9 mouse cellular contexts compared by ENCODE assay signal in genomic region chr4:99626047-99626844, GRCm38 (mm10). TPM values are rescaled to one million over a fixed set of nuclear protein-coding genes. Genes with fewer than 3 reads are reported as not detected.
DNase-seq lines count a peak whose midpoint lies in the region; ATAC-seq lines count a peak whose summit lies in the region.
"Had no signal": no experiment of that assay in that cellular context is flagged by ENCODE, and none has a peak within 500 bp of the region (broad histone marks: within the 10 kb centered on the region; RNA-seq: fewer than 3 reads in every experiment).

No protein-coding gene starts in this region.

- H3K27ac ChIP-seq in embryonic facial prominence, embryonic 13.5 days: no peak overlapping the region
- H3K27ac ChIP-seq in hindbrain, embryonic 16.5 days (ENCODE audit: low read depth, low read length): no peak overlapping the region
- no peak overlapping the region for H3K27ac ChIP-seq in midbrain, embryonic 15.5 days
- H3K27ac ChIP-seq: liver, embryonic 13.5 days had no signal

- WGBS in embryonic facial prominence, embryonic 13.5 days: 11% methylated on average over 21 of the region's 24 CpGs
- WGBS in hindbrain, embryonic 16.5 days: 9% methylated on average over 21 of the region's 24 CpGs
- 6% methylated on average over 22 of the region's 24 CpGs for WGBS in midbrain, embryonic 15.5 days

- ATAC-seq in embryonic facial prominence, embryonic 13.5 days (ENCODE audit: insufficient number of reproducible peaks, insufficient read depth, low FRiP score, low TSS enrichment, low read depth): no peak
- ATAC-seq in hindbrain, embryonic 16.5 days: no peak
- no peak for ATAC-seq in midbrain, embryonic 15.5 days (replicated peaks)
- no peak for ATAC-seq in megakaryocyte-erythroid progenitor cell, adult 5-6 weeks (replicated peaks; ENCODE audit: low FRiP score, low TSS enrichment, poor library complexity, severe bottlenecking)

- no peaks in the 10 kb centered on the region for H3K9me3 ChIP-seq in embryonic facial prominence, embryonic 13.5 days
- H3K9me3 ChIP-seq in hindbrain, embryonic 16.5 days (ENCODE audit: control insufficient read depth, low read length): no peaks in the 10 kb centered on the region
- H3K9me3 ChIP-seq in midbrain, embryonic 15.5 days: no peaks in the 10 kb centered on the region
- H3K9me3 ChIP-seq: liver, embryonic 13.5 days had no signal

- H3K9ac ChIP-seq in embryonic facial prominence, embryonic 13.5 days: no peak overlapping the region
- H3K9ac ChIP-seq in hindbrain, embryonic 16.5 days (ENCODE audit: low read depth, low read length): no peak overlapping the region
- H3K9ac ChIP-seq in midbrain, embryonic 15.5 days: no peak overlapping the region
- H3K9ac ChIP-seq: liver, embryonic 13.5 days had no signal

- H3K4me1 ChIP-seq in embryonic facial prominence, embryonic 13.5 days: peaks cover 4% of the 10 kb centered on the region; the same call in 1 of the 2 replicates
- H3K4me1 ChIP-seq in hindbrain, embryonic 16.5 days (ENCODE audit: control insufficient read depth, insufficient read depth, low read depth, low read length): peaks cover 4% of the 10 kb centered on the region; the same call in 1 of the 2 replicates
- peaks cover 6% of the 10 kb centered on the region for H3K4me1 ChIP-seq in midbrain, embryonic 15.5 days
- H3K4me1 ChIP-seq: liver, embryonic 13.5 days had no signal

- intact Hi-C loops in gastrocnemius, postnatal 14 days (cut with DNase I; ENCODE audit: low total_unique reads): no loop called here

- peaks cover 19% of the 10 kb centered on the region for H3K27me3 ChIP-seq in embryonic facial prominence, embryonic 13.5 days
- H3K27me3 ChIP-seq in hindbrain, embryonic 16.5 days (replicated peaks; ENCODE audit: control insufficient read depth, insufficient read depth, low read length): peaks cover 4% of the 10 kb centered on the region; the same call in 1 of the 2 replicates
- H3K27me3 ChIP-seq in midbrain, embryonic 15.5 days (replicated peaks): peaks cover 28% of the 10 kb centered on the region
- H3K27me3 ChIP-seq: liver, embryonic 13.5 days had no signal

- DNase-seq in gastrocnemius, postnatal 14 days: peak; percentile 8
- DNase-seq in gastrocnemius, adult 18-20 months (ENCODE audit: low spot score): no peak
- no peak for DNase-seq in thymus, adult 18-20 months
- no peak for DNase-seq in layer of hippocampus, adult 18-20 months (ENCODE audit: low spot score in 2 of 2)
- DNase-seq: liver, embryonic 13.5 days had no signal

- H3K36me3 ChIP-seq in embryonic facial prominence, embryonic 13.5 days: no peaks in the 10 kb centered on the region
- H3K36me3 ChIP-seq in hindbrain, embryonic 16.5 days (ENCODE audit: control insufficient read depth, insufficient read depth, low read length): no peaks in the 10 kb centered on the region
- no peaks in the 10 kb centered on the region for H3K36me3 ChIP-seq in midbrain, embryonic 15.5 days (replicated peaks)
- H3K36me3 ChIP-seq: liver, embryonic 13.5 days had no signal

- peak overlapping the region; percentile 52 for H3K4me2 ChIP-seq in embryonic facial prominence, embryonic 13.5 days
- peak overlapping the region; percentile 48 for H3K4me2 ChIP-seq in hindbrain, embryonic 16.5 days (ENCODE audit: low read length)
- H3K4me2 ChIP-seq in midbrain, embryonic 15.5 days: peak overlapping the region; percentile 29
- H3K4me2 ChIP-seq: liver, embryonic 13.5 days had no signal

- peak overlapping the region; percentile 24; the same call in 1 of the 2 replicates for H3K4me3 ChIP-seq in embryonic facial prominence, embryonic 13.5 days
- H3K4me3 ChIP-seq in hindbrain, embryonic 16.5 days (ENCODE audit: low read length): no peak overlapping the region
- H3K4me3 ChIP-seq in midbrain, embryonic 15.5 days: no peak overlapping the region
- H3K4me3 ChIP-seq: liver, embryonic 13.5 days had no signal

RNA-seq across cellular contexts. Expression of gene Foxd3, which starts 29.9 kb away (rescaled TPM):
- 1 to 10 TPM; 2.4 to 3.9 TPM for total RNA-seq in gastrocnemius, postnatal 14 days (2021)
- 1 to 10 TPM; 1.1 to 1.6 TPM for total RNA-seq in gastrocnemius, adult 18-20 months (2021)
- polyA plus RNA-seq in embryonic facial prominence, embryonic 13.5 days (2015; fragmentation: Nextera tagmentation; extraction: Ambion mirVana): 0.90 and 1.0 TPM in 2 replicates
- polyA plus RNA-seq in hindbrain, embryonic 16.5 days (2015; fragmentation: Nextera tagmentation; extraction: Ambion mirVana): 1.4 and 1.5 TPM in 2 replicates
- 0.14 TPM in 1 of 2 replicates, not detected in the other for polyA plus RNA-seq in midbrain, embryonic 15.5 days (2015; fragmentation: Nextera tagmentation; extraction: Ambion mirVana)
- not detected in 2 replicates for total RNA-seq in megakaryocyte-erythroid progenitor cell, adult 5-6 weeks (2014; fragmentation: Nextera tagmentation)
- not detected in 2 replicates for total RNA-seq in megakaryocyte-erythroid progenitor cell, adult 5-6 weeks (2017)
- total RNA-seq in layer of hippocampus, adult 18-20 months (2021): not detected
- polyA plus RNA-seq: liver, embryonic 13.5 days had no signal
